Mouse (Mus musculus) G1E-ER4 (cell line): Measurements from ENCODE around the gene Pym1. TPM values are rescaled to one million over a fixed set of nuclear protein-coding genes. Genes with fewer than 3 reads are reported as not detected.

Experiments
- GATA1 ChIP-seq: IDR thresholded peaks from one replicate; pipeline ENCODE4 v1.8.0; 2012; ENCODE audit warnings: low read length, inconsistent platforms
- polyA plus RNA-seq: library from polyadenylated mRNA; stranded (reverse); fragments of >175 nt; gene quantifications from 2 replicates; pipeline ENCODE4 v1.2.3, GENCODE M21; 2012

The Pym1 gene
- polyA plus RNA-seq: 166 TPM in 2 replicates

DNA sequence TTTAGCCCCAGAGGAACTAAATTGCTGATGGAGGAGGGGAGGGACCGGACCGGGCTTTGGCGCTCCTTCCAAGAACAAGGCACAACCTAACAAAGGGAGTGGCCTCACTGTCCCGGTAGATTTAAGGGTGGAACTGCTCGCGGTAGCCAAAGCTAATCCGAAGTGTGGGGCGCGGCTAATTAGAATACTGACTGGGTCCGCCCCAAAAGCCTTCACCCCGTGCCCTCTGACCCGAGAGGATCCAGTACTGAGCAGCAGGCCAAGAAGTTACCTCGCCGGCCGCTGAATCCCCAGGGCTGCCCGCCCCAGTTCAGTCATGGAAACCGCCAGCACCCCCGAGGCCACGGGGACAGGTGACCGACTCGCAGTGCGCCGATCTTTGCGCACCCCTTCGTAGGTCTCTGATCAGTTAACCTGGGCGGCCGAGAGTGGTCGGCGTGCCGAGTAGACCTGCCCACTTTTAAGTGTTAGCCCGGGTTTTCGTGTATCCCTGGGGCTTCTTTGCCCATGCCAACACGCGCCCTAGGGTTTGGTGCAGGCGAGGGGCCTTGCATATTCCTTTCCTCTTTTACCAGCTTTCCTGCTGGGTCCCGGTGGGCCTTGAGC is at the start of gene Pym1:
Gene Pym1 (plus strand): TSS at position 244 of the 606 bp plus-strand sequence.
- no peak for TF ChIP-seq GATA1

DNA sequence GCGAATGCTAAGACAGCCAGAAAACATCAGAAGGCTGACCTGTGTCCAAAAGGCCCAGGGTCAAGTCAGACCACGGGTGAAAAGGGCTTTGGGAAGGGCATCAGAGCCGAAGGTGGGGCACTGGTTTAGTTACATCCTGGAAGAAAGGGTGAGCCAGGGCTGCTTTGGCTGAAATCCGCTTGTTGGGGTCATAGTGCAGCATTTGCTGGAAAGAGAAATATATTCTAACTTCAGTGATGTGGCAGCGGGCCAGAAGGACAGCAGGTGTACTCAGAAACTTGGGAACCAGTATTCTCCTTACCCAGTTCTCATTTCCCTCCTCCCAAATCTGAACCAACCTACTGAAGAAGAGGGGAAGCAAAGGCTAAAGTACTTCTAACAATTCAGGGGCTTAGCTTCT is 48.7 kb upstream of the Pym1 start:
- no peak for TF ChIP-seq GATA1

DNA sequence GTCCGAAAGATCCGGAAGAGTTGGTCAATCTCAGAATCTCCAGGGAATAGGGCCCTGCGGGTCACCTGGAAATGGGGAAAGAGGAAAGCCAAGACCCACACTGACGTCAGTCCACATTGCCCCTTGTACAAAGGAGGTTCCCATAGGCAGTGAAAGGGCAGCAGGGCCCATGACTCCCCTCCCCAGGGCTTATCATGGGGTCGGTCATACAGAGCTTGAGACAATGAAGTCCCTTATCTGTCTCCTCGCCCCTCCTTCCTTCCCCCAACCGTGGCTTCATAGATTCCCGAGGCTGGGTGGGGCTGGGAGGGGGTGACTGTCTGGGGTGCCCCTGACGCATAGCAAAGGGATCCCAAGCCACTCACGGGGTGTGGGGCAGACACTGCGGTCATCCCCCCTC is 48.1 kb upstream of the Pym1 start:
- TF ChIP-seq GATA1: no peak

DNA sequence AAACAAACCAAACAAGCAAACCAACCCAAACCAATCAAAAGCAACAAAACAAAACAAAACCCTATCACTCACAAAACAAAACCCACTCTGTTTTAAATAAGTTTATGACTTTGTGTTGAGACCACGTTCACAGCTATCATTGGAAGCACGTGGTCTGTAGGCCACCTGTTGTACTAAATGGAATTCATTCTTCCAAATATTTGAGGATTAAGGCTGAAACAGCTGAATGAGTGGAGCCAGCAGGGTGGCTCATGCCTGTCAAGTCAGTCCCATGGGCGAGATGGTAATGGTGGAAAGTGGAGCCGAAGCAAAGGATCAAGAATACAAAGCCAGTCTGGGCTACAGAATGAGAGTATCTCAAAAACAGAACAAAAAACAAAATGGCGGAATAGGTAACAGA is 47.0 kb upstream of the Pym1 start:
- no peak for TF ChIP-seq GATA1

DNA sequence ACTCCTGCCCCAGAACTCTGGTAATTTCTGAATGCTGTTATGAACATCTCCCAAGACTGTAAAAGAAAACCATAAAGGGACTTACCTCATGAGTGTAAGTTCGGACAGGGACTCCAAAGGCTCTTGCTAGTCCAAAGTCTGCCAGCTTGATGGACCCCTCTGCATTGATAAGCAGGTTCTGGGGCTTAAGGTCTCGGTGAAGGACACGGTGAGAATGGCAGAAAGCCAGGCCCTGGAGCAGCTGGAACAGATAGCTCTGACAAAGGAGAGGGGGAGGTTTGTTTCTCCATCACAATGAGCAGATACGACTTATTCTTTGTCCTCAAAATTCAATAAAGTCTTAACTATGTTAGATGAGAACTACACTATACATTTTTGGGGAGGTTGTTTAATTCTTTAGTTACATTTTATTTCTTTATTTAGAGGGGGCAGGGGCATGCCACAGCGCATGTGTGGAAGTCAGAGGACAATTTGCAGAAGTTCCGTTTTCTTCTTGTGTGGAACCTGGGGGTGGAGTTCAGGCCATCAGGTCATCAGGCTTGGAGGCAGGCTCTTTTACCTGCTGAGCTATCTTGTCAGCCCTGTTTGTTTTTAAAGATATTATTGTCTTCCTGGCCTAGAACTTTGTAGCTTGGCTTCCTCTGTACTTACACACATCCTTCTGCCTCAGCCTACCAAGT is 45.2 kb upstream of the Pym1 start:
- TF ChIP-seq GATA1: no peak

DNA sequence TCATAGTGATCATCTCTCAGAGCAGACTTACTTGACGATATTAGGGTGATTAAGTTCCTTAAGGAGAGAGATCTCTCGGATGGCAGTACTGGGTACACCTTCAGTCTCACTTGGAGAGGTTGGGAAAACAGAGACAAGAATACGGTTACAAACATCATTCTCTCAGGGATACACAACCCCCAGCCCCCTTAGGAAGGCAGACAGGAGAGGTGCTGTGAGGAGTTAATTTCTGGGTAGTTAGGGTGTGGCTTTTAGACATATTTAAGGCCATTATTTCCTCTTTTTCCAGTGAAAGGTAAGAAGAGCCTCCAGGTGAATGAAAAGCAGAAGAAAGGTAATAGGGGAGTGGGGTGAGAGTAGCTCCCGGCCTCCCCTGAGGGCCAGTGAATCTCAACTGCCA is 43.8 kb upstream of the Pym1 start, which contains the start of gene Pmel:
Gene Pmel (plus strand): TSS at position 301 of the 400 bp plus-strand sequence.
- no peak for TF ChIP-seq GATA1

DNA sequence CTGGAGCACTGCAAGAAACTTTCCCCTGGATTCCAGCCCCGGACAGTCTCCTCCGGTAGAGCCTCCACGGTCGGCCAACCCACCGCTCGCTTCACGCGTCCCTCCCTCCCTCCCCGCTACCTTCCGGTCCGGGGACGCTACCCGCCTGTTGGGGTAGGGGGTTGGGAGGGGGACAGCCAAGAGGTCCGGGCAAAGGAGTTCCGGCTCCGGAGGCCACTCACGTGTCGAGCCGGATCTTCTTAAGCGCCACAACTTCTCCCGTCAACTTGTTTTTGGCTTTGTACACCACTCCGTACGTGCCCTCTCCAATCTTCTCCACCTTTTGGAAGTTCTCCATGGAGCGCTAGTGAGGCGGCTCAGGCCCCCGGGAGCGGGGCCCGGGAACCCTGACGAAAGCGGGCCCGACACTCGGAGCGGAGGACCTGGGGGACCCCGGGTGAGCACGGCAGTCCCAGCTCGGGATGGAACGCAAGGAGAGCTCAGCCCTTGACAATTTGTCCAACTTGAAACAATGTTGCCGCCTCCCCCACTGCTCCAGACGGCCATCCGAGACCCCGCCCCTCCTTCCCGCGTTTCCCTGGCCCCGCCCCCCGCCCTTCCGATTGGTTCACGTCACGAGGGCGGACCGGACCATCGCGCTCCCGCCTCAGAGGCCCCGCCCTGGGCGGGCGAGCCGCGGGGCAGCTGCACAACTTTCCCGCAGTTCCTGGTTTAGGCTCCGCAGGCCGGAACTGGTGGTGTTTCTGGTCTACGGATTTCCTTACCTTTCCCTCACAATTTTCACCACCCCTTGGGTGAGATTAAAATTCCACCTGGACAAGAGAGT is 43.0 kb upstream of the Pym1 start, which contains the start of gene Cdk2:
Gene Cdk2 (minus strand): TSS at position 541 of the 826 bp plus-strand sequence.
- TF ChIP-seq GATA1: no peak

DNA sequence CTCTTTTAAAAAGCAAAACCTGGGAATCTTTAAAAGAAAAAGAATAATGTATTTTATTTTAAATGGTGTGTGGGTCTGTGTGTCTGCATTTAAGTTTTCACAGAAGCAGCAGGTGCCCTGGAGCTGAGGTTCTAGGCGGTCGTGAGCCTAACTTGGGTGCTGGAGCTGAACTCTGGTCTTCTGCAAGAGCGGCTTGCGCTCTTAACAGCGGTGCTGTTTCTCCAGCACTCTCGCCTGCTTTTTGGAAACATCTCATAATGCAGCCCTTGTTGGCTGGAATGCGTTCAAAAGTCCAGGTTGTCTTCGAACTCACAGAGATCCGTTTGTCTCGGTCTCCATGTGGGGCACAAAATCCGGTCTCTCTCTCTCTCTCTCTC is 42.4 kb upstream of the Pym1 start:
- TF ChIP-seq GATA1: no peak

DNA sequence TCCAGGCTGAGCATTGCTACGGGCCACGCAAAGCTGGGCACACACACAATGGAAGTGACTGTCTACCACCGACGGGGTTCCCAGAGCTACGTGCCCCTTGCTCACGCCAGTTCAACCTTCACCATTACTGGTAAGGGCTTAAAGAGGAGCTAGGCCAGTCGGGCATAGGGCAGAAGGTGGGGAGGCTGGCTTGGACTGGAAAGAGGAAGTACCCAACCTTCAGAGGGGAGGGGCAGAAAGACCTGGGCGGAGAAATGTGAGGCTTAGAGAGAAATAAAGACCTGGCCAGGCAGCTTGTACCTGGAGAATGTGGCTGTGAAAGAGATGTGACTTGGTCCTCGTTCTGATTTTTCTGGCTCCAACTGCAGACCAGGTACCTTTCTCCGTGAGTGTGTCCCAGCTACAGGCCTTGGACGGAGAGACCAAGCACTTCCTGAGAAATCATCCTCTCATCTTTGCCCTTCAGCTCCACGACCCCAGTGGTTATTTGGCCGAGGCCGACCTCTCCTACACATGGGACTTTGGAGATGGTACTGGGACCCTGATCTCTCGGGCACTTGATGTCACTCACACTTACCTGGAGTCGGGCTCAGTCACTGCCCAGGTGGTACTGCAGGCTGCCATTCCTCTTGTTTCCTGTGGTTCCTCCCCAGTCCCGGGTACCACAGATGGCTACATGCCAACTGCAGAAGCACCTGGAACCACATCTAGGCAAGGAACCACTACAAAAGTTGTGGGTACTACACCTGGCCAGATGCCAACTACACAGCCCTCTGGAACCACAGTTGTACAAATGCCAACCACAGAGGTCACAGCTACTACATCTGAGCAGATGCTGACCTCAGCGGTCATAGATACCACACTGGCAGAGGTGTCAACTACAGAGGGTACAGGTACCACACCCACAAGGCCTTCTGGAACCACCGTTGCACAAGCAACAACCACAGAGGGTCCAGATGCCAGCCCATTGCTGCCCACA is 31.8 kb upstream of the Pym1 start:
- no peak for TF ChIP-seq GATA1

DNA sequence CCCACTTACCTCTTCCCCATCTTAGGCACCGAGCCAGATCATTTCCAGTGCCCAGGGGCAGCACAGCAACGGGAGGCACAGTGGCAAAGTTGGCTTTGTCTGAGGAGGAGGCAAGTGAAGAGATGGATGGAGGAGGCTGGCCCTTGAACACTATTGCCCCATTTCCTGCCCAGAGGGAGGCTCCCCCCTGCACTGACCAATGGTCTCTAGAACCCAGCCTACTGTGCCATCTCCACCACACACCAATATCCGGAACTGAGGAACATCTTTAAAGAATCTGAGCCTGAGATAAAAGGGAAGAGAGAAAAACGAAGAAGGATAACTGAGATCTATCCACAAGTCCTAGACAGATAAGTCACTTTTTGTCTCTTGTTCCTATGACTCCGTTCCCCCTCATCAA is 19.6 kb upstream of the Pym1 start:
- TF ChIP-seq GATA1: no peak

DNA sequence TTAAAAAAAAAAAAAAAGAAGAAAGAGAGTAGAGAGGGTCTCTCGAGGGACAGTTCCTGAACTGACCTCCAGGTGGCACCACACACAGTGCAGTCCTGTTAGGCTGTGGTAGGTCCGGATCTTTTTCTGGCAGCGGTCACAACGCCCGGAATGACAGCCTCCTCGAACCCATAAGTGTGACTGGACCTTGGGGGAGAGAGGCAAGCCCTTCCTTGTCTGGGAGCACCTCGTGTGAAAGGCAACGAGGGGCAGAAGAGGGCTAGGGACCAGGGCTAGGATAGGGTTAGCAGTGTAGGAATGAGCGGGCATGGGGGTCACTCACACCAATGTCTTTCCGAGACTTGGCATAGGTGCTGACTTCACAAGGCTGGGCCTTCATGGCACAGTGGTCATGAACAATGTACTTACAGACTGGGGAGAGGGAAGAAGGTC is 16.7 kb upstream of the Pym1 start:
- TF ChIP-seq GATA1: no peak

DNA sequence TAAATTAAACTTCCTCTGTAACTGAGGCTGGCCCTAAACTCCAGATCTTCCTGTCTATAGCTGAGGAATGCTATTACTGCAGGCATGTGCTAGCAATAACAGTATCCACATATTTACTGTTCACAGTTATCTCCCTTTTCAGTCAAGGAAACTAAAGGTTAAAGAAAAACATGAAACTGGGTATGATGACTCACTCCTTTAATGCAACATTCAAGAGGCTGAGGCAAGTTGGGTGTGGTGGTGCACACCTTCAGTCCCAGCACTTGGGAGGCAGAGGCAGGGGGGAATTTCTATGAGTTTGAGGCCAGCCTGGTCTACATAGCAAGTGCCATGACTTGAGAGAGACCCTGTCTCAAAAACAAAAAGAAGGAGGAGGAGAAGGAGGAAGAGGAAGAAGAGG is 15.7 kb upstream of the Pym1 start:
- no peak for TF ChIP-seq GATA1

DNA sequence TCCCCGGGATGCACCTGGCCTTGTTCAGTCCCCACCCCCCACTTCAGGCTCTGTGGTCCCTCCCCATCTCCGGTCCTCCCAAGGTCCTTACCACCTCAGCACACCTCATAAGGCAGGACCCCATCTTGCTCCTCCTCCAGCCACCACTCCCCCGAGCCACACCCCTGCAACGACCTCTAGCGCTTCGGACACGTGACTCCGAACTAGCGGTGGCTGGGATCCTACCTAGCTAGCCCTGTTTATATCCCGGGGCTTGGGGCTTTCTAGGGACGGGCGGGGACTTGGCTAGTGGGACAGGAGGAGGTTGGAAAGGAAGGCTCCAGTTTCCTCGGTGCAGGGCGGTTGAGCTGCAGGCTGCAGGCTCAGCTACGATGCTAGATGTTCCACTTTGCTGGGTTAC is 10.3 kb upstream of the Pym1 start:
- no peak for TF ChIP-seq GATA1

DNA sequence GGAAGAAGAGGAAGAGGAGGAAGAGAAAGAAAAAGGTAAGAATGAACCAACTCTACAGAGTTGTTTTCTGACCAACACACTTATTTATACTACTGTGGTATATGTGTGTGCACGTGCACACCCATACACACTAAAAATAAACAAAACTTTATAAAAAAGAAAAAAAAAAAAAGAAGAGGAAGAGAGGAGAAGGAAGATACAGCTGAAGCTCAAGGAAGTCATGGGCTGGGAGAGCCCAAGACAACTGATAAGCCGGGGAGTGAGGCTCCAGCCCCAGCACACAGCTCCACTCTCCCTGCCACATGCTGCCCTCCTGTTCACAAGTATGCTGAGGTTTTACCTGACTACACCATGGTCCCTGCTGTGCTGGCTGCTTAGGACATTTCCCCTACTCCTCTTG is 7.4 kb upstream of the Pym1 start:
- no peak for TF ChIP-seq GATA1

DNA sequence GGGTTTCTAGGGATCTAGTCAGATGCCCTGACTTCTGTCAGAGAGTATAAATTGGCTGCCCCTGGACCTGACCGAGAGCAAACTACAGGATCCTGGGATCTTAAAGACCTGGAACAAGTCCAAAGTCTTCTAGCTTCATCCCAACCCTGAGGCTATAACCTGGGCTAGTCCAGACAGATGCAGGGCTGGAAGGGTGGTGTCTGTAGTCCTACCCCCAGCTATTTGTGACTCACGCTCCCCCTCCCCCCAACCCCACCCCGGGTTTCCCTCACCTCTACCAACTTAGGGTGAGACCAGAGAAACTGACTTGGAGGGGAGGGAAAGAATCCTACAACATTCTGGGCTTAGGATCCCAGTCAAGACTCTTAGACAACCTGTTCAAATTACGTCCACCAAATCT is 5.1 kb upstream of the Pym1 start:
- no peak for TF ChIP-seq GATA1
